Mouse (Mus musculus): ENCODE data around the gene Hoxd9. TPM values are rescaled to one million over a fixed set of nuclear protein-coding genes. Genes with fewer than 3 reads are reported as not detected.

Gene Hoxd9
- polyA plus RNA-seq, 1 experiment from 2014 or later, result not detected

- Histone ChIP-seq H3K36me3 (no peaks in the 10 kb centered on the region), H3K9me3 (no peaks in the 10 kb centered on the region), H3K27ac (replicated peaks) (peak overlapping the region; percentile 85), H3K27me3 (peaks cover 44% of the 10 kb centered on the region), H3K9ac (peak overlapping the region; percentile 53), H3K4me1 (replicated peaks) (peaks cover 29% of the 10 kb centered on the region), H3K4me3 (peak overlapping the region; percentile 32), H3K4me2 (peak overlapping the region; percentile 64)
- WGBS, result 2% methylated on average over 24 of the region's 24 CpGs
- ATAC-seq (ENCODE audit: low FRiP score, low read depth), result no peak
Measured at GRCm38 (mm10) chr2:74747006-74747405, 49.5 kb downstream of the Hoxd9 start.

- peaks cover 44% of the 10 kb centered on the region for H3K27me3 ChIP-seq
- peak overlapping the region; percentile 85 for H3K27ac ChIP-seq (replicated peaks)
- H3K36me3 ChIP-seq, result no peaks in the 10 kb centered on the region
- peaks cover 33% of the 10 kb centered on the region for H3K4me1 ChIP-seq (replicated peaks)
- H3K9ac ChIP-seq, result peak overlapping the region; percentile 53
- WGBS, result 6% methylated on average over 11 of the region's 11 CpGs
- H3K4me2 ChIP-seq, result peak overlapping the region; percentile 64
- ATAC-seq (ENCODE audit: low FRiP score, low read depth), result no peak
- no peaks in the 10 kb centered on the region for H3K9me3 ChIP-seq
- H3K4me3 ChIP-seq, result peak overlapping the region; percentile 32
Measured at GRCm38 (mm10) chr2:74747661-74748141, 50.2 kb downstream of the Hoxd9 start.

- H3K9me3 ChIP-seq, result no peaks in the 10 kb centered on the region
- WGBS, result 5% methylated on average over 9 of the region's 9 CpGs
- peaks cover 40% of the 10 kb centered on the region for H3K4me1 ChIP-seq (replicated peaks)
- peak overlapping the region; percentile 53 for H3K9ac ChIP-seq
- peaks cover 41% of the 10 kb centered on the region for H3K27me3 ChIP-seq
- peak overlapping the region; percentile 32 for H3K4me3 ChIP-seq
- H3K27ac ChIP-seq (replicated peaks), result peak overlapping the region; percentile 85
- H3K36me3 ChIP-seq, result no peaks in the 10 kb centered on the region
- no peak for ATAC-seq (ENCODE audit: low FRiP score, low read depth)
- H3K4me2 ChIP-seq, result peak overlapping the region; percentile 64
Measured at GRCm38 (mm10) chr2:74748436-74748995, 51.0 kb downstream of the Hoxd9 start.

- H3K4me1 ChIP-seq (replicated peaks), result peaks cover 40% of the 10 kb centered on the region
- ATAC-seq (ENCODE audit: low FRiP score, low read depth), result peak; percentile 83
- H3K9ac ChIP-seq, result peak overlapping the region; percentile 53
- H3K4me3 ChIP-seq, result peak overlapping the region; percentile 32
- peak overlapping the region; percentile 85 for H3K27ac ChIP-seq (replicated peaks)
- H3K4me2 ChIP-seq, result peak overlapping the region; percentile 64
- under 1% methylated on average over 47 of the region's 47 CpGs for WGBS
- H3K9me3 ChIP-seq, result no peaks in the 10 kb centered on the region
- no peaks in the 10 kb centered on the region for H3K36me3 ChIP-seq
- peaks cover 38% of the 10 kb centered on the region for H3K27me3 ChIP-seq
Measured at GRCm38 (mm10) chr2:74749337-74750121, 52.0 kb downstream of the Hoxd9 start.

MicroRNA genes within 50 kb of the gene (microRNA counts, 519-probe panel; counts per million panel counts)
- microRNA mmu-miR-10b, result 3,784 counts per million, percentile 81 among the panel's probes with 10 or more counts

Small RNAs within 50 kb of the gene (microRNA-seq; reads per million reads assigned to microRNA genes)
- gene Gm44463 (not detected), gene Mir10b (51,246 reads per million, percentile 99 among the genes with 10 or more reads in this experiment)

Other genes starting within 250 kb of the Hoxd9 start
- 44.8 and 45.7 TPM in 2 replicates for gene Lnpk, start 118.3 kb upstream of the Hoxd9 start, polyA plus RNA-seq (2015; fragmentation: Nextera tagmentation; extraction: Ambion mirVana)
- 0.76 and 0.87 TPM in 2 replicates for gene Evx2, start 38.2 kb upstream of the Hoxd9 start, polyA plus RNA-seq (2015; fragmentation: Nextera tagmentation; extraction: Ambion mirVana)
- gene Hoxd13, start 29.4 kb upstream of the Hoxd9 start, polyA plus RNA-seq (2015; fragmentation: Nextera tagmentation; extraction: Ambion mirVana), result not detected in 2 replicates
- gene Hoxd12, start 22.7 kb upstream of the Hoxd9 start, polyA plus RNA-seq (2015; fragmentation: Nextera tagmentation; extraction: Ambion mirVana), result not detected in 2 replicates
- gene Hoxd11, start 18.2 kb upstream of the Hoxd9 start, polyA plus RNA-seq (2015; fragmentation: Nextera tagmentation; extraction: Ambion mirVana), result not detected in 2 replicates
- gene Hoxd10, start 5.8 kb upstream of the Hoxd9 start, polyA plus RNA-seq (2015; fragmentation: Nextera tagmentation; extraction: Ambion mirVana), result not detected in 2 replicates
- gene Hoxd8, start 6.9 kb downstream of the Hoxd9 start, polyA plus RNA-seq (2015; fragmentation: Nextera tagmentation; extraction: Ambion mirVana), result 0.73 and 1.3 TPM in 2 replicates
- 49.4 and 51.8 TPM in 2 replicates for gene Hoxd3, start 14.2 kb downstream of the Hoxd9 start, polyA plus RNA-seq (2015; fragmentation: Nextera tagmentation; extraction: Ambion mirVana)
- 2.7 and 3.3 TPM in 2 replicates for gene Hoxd4, start 14.2 kb downstream of the Hoxd9 start, polyA plus RNA-seq (2015; fragmentation: Nextera tagmentation; extraction: Ambion mirVana)
- 0.87 and 1.6 TPM in 2 replicates for gene Gm28230, start 29.0 kb downstream of the Hoxd9 start, polyA plus RNA-seq (2015; fragmentation: Nextera tagmentation; extraction: Ambion mirVana)
- 1.2 and 2.4 TPM in 2 replicates for gene Hoxd1, start 65.3 kb downstream of the Hoxd9 start, polyA plus RNA-seq (2015; fragmentation: Nextera tagmentation; extraction: Ambion mirVana)
- 152 and 165 TPM in 2 replicates for gene Mtx2, start 128.1 kb downstream of the Hoxd9 start, polyA plus RNA-seq (2015; fragmentation: Nextera tagmentation; extraction: Ambion mirVana)